8 mouse cellular contexts compared by ENCODE assay signal in genomic region chr9:118477281-118477931, GRCm38 (mm10). TPM values are rescaled to one million over a fixed set of nuclear protein-coding genes. Genes with fewer than 3 reads are reported as not detected.
A peak's percentile ranks its signal among the peaks of the same experiment; 100 is the strongest.
DNase-seq lines count a peak whose midpoint lies in the region; ATAC-seq and TF ChIP-seq lines count a peak whose summit lies in the region.

No protein-coding gene starts in this region.

- H3K27ac ChIP-seq in embryonic facial prominence, embryonic 12.5 days: no peak overlapping the region
- no peak overlapping the region for H3K27ac ChIP-seq in hindbrain, embryonic 15.5 days (replicated peaks)
- H3K27ac ChIP-seq in midbrain, embryonic 14.5 days (replicated peaks; ENCODE audit: low read depth, low read length): no peak overlapping the region

- H3K4me2 ChIP-seq in embryonic facial prominence, embryonic 12.5 days (replicated peaks): 0 out of 2 replicates have a peak overlapping the region, but pooled peaks have one; percentile 11
- peak overlapping the region; percentile 54 for H3K4me2 ChIP-seq in hindbrain, embryonic 15.5 days
- H3K4me2 ChIP-seq in midbrain, embryonic 14.5 days (ENCODE audit: low read length): peak overlapping the region; percentile 41

- no peak for ATAC-seq in embryonic facial prominence, embryonic 12.5 days (ENCODE audit: insufficient number of reproducible peaks, insufficient read depth, low FRiP score, low TSS enrichment)
- no peak for ATAC-seq in hindbrain, embryonic 15.5 days (ENCODE audit: low FRiP score, low read depth)
- no peak for ATAC-seq in midbrain, embryonic 14.5 days (ENCODE audit: low FRiP score, low TSS enrichment)

- DNase-seq in lung, adult 2 months: no peak
- no peak for DNase-seq in lung, postnatal 25 days (ENCODE audit: low spot score)
- DNase-seq in midbrain, embryonic 14.5 days: peak; percentile 56
- no peak for DNase-seq in left cerebral cortex, postnatal 25 days (ENCODE audit: low spot score in 2 of 2)
- DNase-seq in layer of hippocampus, postnatal 10 days (ENCODE audit: low spot score in 2 of 2): no peak
- DNase-seq in c-Kit-positive CD71-positive TER-119-positive erythroid progenitor cells, embryonic 14.5 days (ENCODE audit: low spot score): no peak

- intact Hi-C loops in left cerebral cortex, postnatal 25 days (cut with DNase I): loop anchor here (5.0 kb wide), 1 partner anchor 1225 kb away; no protein-coding TSS in a partner anchor

- H3K36me3 ChIP-seq in embryonic facial prominence, embryonic 12.5 days: no peaks in the 10 kb centered on the region
- no peaks in the 10 kb centered on the region for H3K36me3 ChIP-seq in hindbrain, embryonic 15.5 days
- no peaks in the 10 kb centered on the region for H3K36me3 ChIP-seq in midbrain, embryonic 14.5 days (ENCODE audit: control insufficient read depth, insufficient read depth, low read length)

- no peaks in the 10 kb centered on the region for H3K9me3 ChIP-seq in embryonic facial prominence, embryonic 12.5 days
- no peaks in the 10 kb centered on the region for H3K9me3 ChIP-seq in hindbrain, embryonic 15.5 days
- no peaks in the 10 kb centered on the region for H3K9me3 ChIP-seq in midbrain, embryonic 14.5 days (ENCODE audit: control insufficient read depth, low read length)

- no peak for TF ChIP-seq POLR2A in lung, adult 2 months (IDR thresholded peaks at IDR 0.05; ENCODE audit: borderline replicate concordance, extremely low read depth, low read depth, low read length)

- WGBS in lung, adult 2 months: 2% methylated on average over 31 of the region's 31 CpGs
- 2% methylated on average over 31 of the region's 31 CpGs for WGBS in embryonic facial prominence, embryonic 12.5 days
- 1% methylated on average over 31 of the region's 31 CpGs for WGBS in hindbrain, embryonic 15.5 days
- WGBS in midbrain, embryonic 14.5 days: under 1% methylated on average over 31 of the region's 31 CpGs

- no peak overlapping the region for H3K9ac ChIP-seq in embryonic facial prominence, embryonic 12.5 days
- H3K9ac ChIP-seq in hindbrain, embryonic 15.5 days: no peak overlapping the region
- no peak overlapping the region for H3K9ac ChIP-seq in midbrain, embryonic 14.5 days (replicated peaks; ENCODE audit: low read length)

- TF ChIP-seq CTCF in lung, adult 2 months (IDR thresholded peaks at IDR 0.05; ENCODE audit: insufficient read depth, low read length): no peak

- peak overlapping the region; percentile 39 for H3K4me3 ChIP-seq in lung, adult 2 months (replicated peaks; ENCODE audit: extremely low read depth, low read depth, low read length)
- H3K4me3 ChIP-seq in embryonic facial prominence, embryonic 12.5 days: peak overlapping the region; percentile 11; the same call in 1 of the 2 replicates
- H3K4me3 ChIP-seq in hindbrain, embryonic 15.5 days: peak overlapping the region; percentile 13
- H3K4me3 ChIP-seq in midbrain, embryonic 14.5 days (replicated peaks; ENCODE audit: low read depth, low read length): 0 out of 2 replicates have a peak overlapping the region, but pooled peaks have one; percentile 18

- peaks cover 4% of the 10 kb centered on the region; the same call in 1 of the 2 replicates for H3K4me1 ChIP-seq in lung, adult 2 months (ENCODE audit: control insufficient read depth, insufficient read depth, low read length)
- H3K4me1 ChIP-seq in embryonic facial prominence, embryonic 12.5 days: peaks cover 11% of the 10 kb centered on the region
- peaks cover 30% of the 10 kb centered on the region for H3K4me1 ChIP-seq in hindbrain, embryonic 15.5 days (replicated peaks)
- H3K4me1 ChIP-seq in midbrain, embryonic 14.5 days (ENCODE audit: control insufficient read depth, insufficient read depth, low read length): peaks cover 17% of the 10 kb centered on the region; the same call in 1 of the 2 replicates

- peaks cover 79% of the 10 kb centered on the region for H3K27me3 ChIP-seq in embryonic facial prominence, embryonic 12.5 days
- H3K27me3 ChIP-seq in hindbrain, embryonic 15.5 days: peaks cover 73% of the 10 kb centered on the region
- peaks cover 76% of the 10 kb centered on the region for H3K27me3 ChIP-seq in midbrain, embryonic 14.5 days (ENCODE audit: control insufficient read depth, insufficient read depth, low read length)

RNA-seq across cellular contexts. Expression of gene Eomes, which starts 0.6 kb away (rescaled TPM):
- 0.96 and 1.3 TPM in 2 replicates for polyA plus RNA-seq in lung, adult 2 months (2012; rRNA removed)
- polyA plus RNA-seq in embryonic facial prominence, embryonic 12.5 days (2016; fragmentation: Nextera tagmentation; extraction: Ambion mirVana): 0.09 and 0.65 TPM in 2 replicates
- 1.7 and 2.3 TPM in 2 replicates for polyA plus RNA-seq in hindbrain, embryonic 15.5 days (2015; fragmentation: Nextera tagmentation; extraction: Ambion mirVana)
- 1.6 and 1.9 TPM in 2 replicates for polyA plus RNA-seq in midbrain, embryonic 14.5 days (2014; fragmentation: Nextera tagmentation; extraction: Ambion mirVana)
- total RNA-seq in left cerebral cortex, postnatal 25 days (2021): under 1 TPM; 0.16 to 0.23 TPM
- 1 to 10 TPM; 5.2 to 6.1 TPM for total RNA-seq in layer of hippocampus, postnatal 10 days (2021)

RNA-seq across cellular contexts. Expression of gene Golga4, which starts 28.7 kb away (rescaled TPM):
- polyA plus RNA-seq in lung, adult 2 months (2012; rRNA removed): 9.0 and 17.4 TPM in 2 replicates
- polyA plus RNA-seq in embryonic facial prominence, embryonic 12.5 days (2016; fragmentation: Nextera tagmentation; extraction: Ambion mirVana): 62.3 and 68.6 TPM in 2 replicates
- polyA plus RNA-seq in hindbrain, embryonic 15.5 days (2015; fragmentation: Nextera tagmentation; extraction: Ambion mirVana): 46.2 and 48.6 TPM in 2 replicates
- 47.8 and 53.3 TPM in 2 replicates for polyA plus RNA-seq in midbrain, embryonic 14.5 days (2014; fragmentation: Nextera tagmentation; extraction: Ambion mirVana)
- total RNA-seq in left cerebral cortex, postnatal 25 days (2021): 100 to 1,000 TPM in 1 of 2 experiments, 10 to 100 TPM in 1; 85.3 to 104 TPM
- 10 to 100 TPM; 67.3 to 76.7 TPM for total RNA-seq in layer of hippocampus, postnatal 10 days (2021)
